Mouse (Mus musculus) limb, embryonic 15.5 days (tissue): Measurements from ENCODE around the gene F9. TPM values are rescaled to one million over a fixed set of nuclear protein-coding genes. Genes with fewer than 3 reads are reported as not detected.
"Not testable (repeated sequence)": the region's sequence is repeated elsewhere in the genome, so short reads cannot be mapped to it uniquely, and the experiment has no call there.

Source experiments
- ATAC-seq: fragments of 200-750 bp; cut with Nextera tagmentation; 2 replicates; pipeline ENCODE4 v1.8.0; 2017; ENCODE audit warnings: low read depth, moderate TSS enrichment; ENCODE audit not compliant: insufficient number of reproducible peaks, low FRiP score, low TSS enrichment
- H3K27ac ChIP-seq: fragments of 300-500 bp; sonication (generic); 2 replicates; pipeline ENCODE4 v1.5.1; 2015; ENCODE audit warnings: moderate library complexity, mild to moderate bottlenecking, inconsistent platforms
- H3K27me3 ChIP-seq: fragments of 300-500 bp; sonication (generic); 2 replicates; pipeline ENCODE4 v1.6.1; 2015; ENCODE audit warnings: inconsistent platforms
- H3K36me3 ChIP-seq: fragments of 300-500 bp; sonication (generic); 2 replicates; pipeline ENCODE4 v1.6.1; 2015; ENCODE audit warnings: inconsistent platforms
- H3K4me1 ChIP-seq: fragments of 300-500 bp; sonication (generic); 2 replicates; pipeline ENCODE4 v1.6.1; 2015; ENCODE audit warnings: inconsistent platforms
- H3K4me2 ChIP-seq: fragments of 300-500 bp; sonication (generic); 2 replicates; pipeline ENCODE4 v1.6.1; 2015; ENCODE audit warnings: mild to moderate bottlenecking, inconsistent platforms
- H3K4me3 ChIP-seq: fragments of 300-500 bp; sonication (generic); 2 replicates; pipeline ENCODE4 v1.5.1; 2015; ENCODE audit warnings: mild to moderate bottlenecking, inconsistent platforms
- H3K9ac ChIP-seq: fragments of 300-500 bp; sonication (generic); 2 replicates; pipeline ENCODE4 v1.6.1; 2015; ENCODE audit warnings: inconsistent platforms
- H3K9me3 ChIP-seq: fragments of 300-500 bp; sonication (generic); 2 replicates; pipeline ENCODE4 v1.6.1; 2016; ENCODE audit warnings: inconsistent platforms
- WGBS: fragments of 180-500 bp; shearing (Covaris S2); methylation state at CpG from one replicate; pipeline ENCODE4 v1.1.7; 2015; 5-methylcytosine and 5-hydroxymethylcytosine counted together
- polyA plus RNA-seq: library from polyadenylated mRNA; unstranded; fragments of >200 nt; fragmentation: Nextera tagmentation; extraction: Ambion mirVana; gene quantifications from 2 replicates; pipeline ENCODE4 v1.2.1, GENCODE M21; 2015

The F9 gene
- polyA plus RNA-seq, result not detected in 2 replicates

- no peaks in the 10 kb centered on the region for H3K9me3 ChIP-seq
- no peak within 1 kb of the TSS for H3K9ac ChIP-seq
- no peak within 1 kb of the TSS for H3K4me3 ChIP-seq
- H3K27ac ChIP-seq, result no peak within 1 kb of the TSS
- H3K4me2 ChIP-seq, result no peak within 1 kb of the TSS
- H3K4me1 ChIP-seq, result no peaks in the 10 kb centered on the region
- no peaks in the 10 kb centered on the region for H3K27me3 ChIP-seq
- ATAC-seq, result no peak
- no peaks in the 10 kb centered on the region for H3K36me3 ChIP-seq
- 76% methylated on average over 10 of the region's 10 CpGs for WGBS
Measured at GRCm38 (mm10) chrX:59999221-60000083, at the start of gene F9. Gene F9 (plus strand): TSS chrX:59999464.

- not testable (repeated sequence) for H3K9ac ChIP-seq, H3K4me1 ChIP-seq, H3K4me2 ChIP-seq, H3K27me3 ChIP-seq, H3K36me3 ChIP-seq, H3K9me3 ChIP-seq, ATAC-seq, H3K4me3 ChIP-seq, H3K27ac ChIP-seq
Measured at GRCm38 (mm10) chrX:59969767-59970166, 29.5 kb upstream of the F9 start.

- 66% methylated on average over 3 of the region's 3 CpGs for WGBS
- ATAC-seq, result no peak
Measured at GRCm38 (mm10) chrX:60000084-60000443, 800 bp downstream of the F9 start.

GRCm38 (mm10) chrX:60001461-60001860 lies 2.2 kb downstream of the F9 start:
- no peak overlapping the region for H3K4me3 ChIP-seq
- no peaks in the 10 kb centered on the region for H3K4me1 ChIP-seq
- H3K27ac ChIP-seq, result no peak overlapping the region
- no peaks in the 10 kb centered on the region for H3K27me3 ChIP-seq
- WGBS, result 78% methylated on average over 2 of the region's 2 CpGs
- H3K9ac ChIP-seq, result no peak overlapping the region
- ATAC-seq, result no peak
- no peak overlapping the region for H3K4me2 ChIP-seq
- H3K9me3 ChIP-seq, result no peaks in the 10 kb centered on the region
- no peaks in the 10 kb centered on the region for H3K36me3 ChIP-seq

More at GRCm38 (mm10) chrX:60000084-60000443, 800 bp downstream of the F9 start:
- no peaks in the 10 kb centered on the region for H3K36me3 ChIP-seq
- H3K9ac ChIP-seq, result no peak overlapping the region
- H3K9me3 ChIP-seq, result no peaks in the 10 kb centered on the region
- no peak overlapping the region for H3K27ac ChIP-seq
- no peaks in the 10 kb centered on the region for H3K27me3 ChIP-seq
- no peak overlapping the region for H3K4me3 ChIP-seq
- no peak overlapping the region for H3K4me2 ChIP-seq
- H3K4me1 ChIP-seq, result no peaks in the 10 kb centered on the region

GRCm38 (mm10) chrX:60013084-60013676 lies 13.9 kb downstream of the F9 start:
- ATAC-seq, result no peak
- no peaks in the 10 kb centered on the region for H3K27me3 ChIP-seq
- H3K9ac ChIP-seq, result no peak overlapping the region
- no peak overlapping the region for H3K27ac ChIP-seq
- no peaks in the 10 kb centered on the region for H3K9me3 ChIP-seq
- no peaks in the 10 kb centered on the region for H3K4me1 ChIP-seq
- no peaks in the 10 kb centered on the region for H3K36me3 ChIP-seq
- H3K4me3 ChIP-seq, result no peak overlapping the region
- no peak overlapping the region for H3K4me2 ChIP-seq

- H3K9me3 ChIP-seq, result no peaks in the 10 kb centered on the region
- no peak overlapping the region for H3K4me3 ChIP-seq
- ATAC-seq, result no peak
- H3K27me3 ChIP-seq, result no peaks in the 10 kb centered on the region
- no peaks in the 10 kb centered on the region for H3K36me3 ChIP-seq
- no peak overlapping the region for H3K9ac ChIP-seq
- H3K4me2 ChIP-seq, result no peak overlapping the region
- 85% methylated on average over 1 of the region's 1 CpGs for WGBS
- H3K4me1 ChIP-seq, result no peaks in the 10 kb centered on the region
- no peak overlapping the region for H3K27ac ChIP-seq
Measured at GRCm38 (mm10) chrX:60014588-60014987, 15.3 kb downstream of the F9 start.

- Histone ChIP-seq H3K9ac (no peak overlapping the region), H3K27me3 (no peaks in the 10 kb centered on the region), H3K4me2 (no peak overlapping the region), H3K4me3 (no peak overlapping the region), H3K9me3 (no peaks in the 10 kb centered on the region), H3K4me1 (no peaks in the 10 kb centered on the region), H3K36me3 (no peaks in the 10 kb centered on the region), H3K27ac (no peak overlapping the region)
- 79% methylated on average over 4 of the region's 4 CpGs for WGBS
- ATAC-seq, result no peak
Measured at GRCm38 (mm10) chrX:60021007-60021406, 21.7 kb downstream of the F9 start.

- no peaks in the 10 kb centered on the region for H3K4me1 ChIP-seq
- H3K27ac ChIP-seq, result no peak overlapping the region
- no peak for ATAC-seq
- H3K27me3 ChIP-seq, result no peaks in the 10 kb centered on the region
- 80% methylated on average over 2 of the region's 2 CpGs for WGBS
- H3K4me2 ChIP-seq, result no peak overlapping the region
- H3K4me3 ChIP-seq, result no peak overlapping the region
- H3K9ac ChIP-seq, result no peak overlapping the region
- no peaks in the 10 kb centered on the region for H3K36me3 ChIP-seq
- no peaks in the 10 kb centered on the region for H3K9me3 ChIP-seq
Measured at GRCm38 (mm10) chrX:60021595-60021994, 22.3 kb downstream of the F9 start.

GRCm38 (mm10) chrX:60026654-60027053 lies 27.4 kb downstream of the F9 start:
- H3K9ac ChIP-seq, result no peak overlapping the region
- no peak for ATAC-seq
- no peak overlapping the region for H3K27ac ChIP-seq
- WGBS, result 16% methylated on average over 3 of the region's 3 CpGs
- H3K36me3 ChIP-seq, result no peaks in the 10 kb centered on the region
- H3K4me3 ChIP-seq, result no peak overlapping the region
- H3K4me2 ChIP-seq, result no peak overlapping the region
- H3K9me3 ChIP-seq, result no peaks in the 10 kb centered on the region
- H3K27me3 ChIP-seq, result no peaks in the 10 kb centered on the region
- no peaks in the 10 kb centered on the region for H3K4me1 ChIP-seq

GRCm38 (mm10) chrX:60054745-60055144 lies 55.5 kb downstream of the F9 start:
- no peaks in the 10 kb centered on the region for H3K36me3 ChIP-seq
- no peaks in the 10 kb centered on the region for H3K27me3 ChIP-seq
- no peak overlapping the region for H3K27ac ChIP-seq
- no peak overlapping the region for H3K9ac ChIP-seq
- no peak overlapping the region for H3K4me2 ChIP-seq
- no peak overlapping the region for H3K4me3 ChIP-seq
- ATAC-seq, result no peak
- WGBS, result 85% methylated on average over 1 of the region's 1 CpGs
- no peaks in the 10 kb centered on the region for H3K9me3 ChIP-seq
- no peaks in the 10 kb centered on the region for H3K4me1 ChIP-seq

GRCm38 (mm10) chrX:60055185-60055584 lies 55.9 kb downstream of the F9 start:
- Histone ChIP-seq H3K27ac (no peak overlapping the region), H3K4me2 (no peak overlapping the region), H3K4me3 (no peak overlapping the region), H3K9me3 (no peaks in the 10 kb centered on the region), H3K4me1 (no peaks in the 10 kb centered on the region), H3K27me3 (no peaks in the 10 kb centered on the region), H3K9ac (no peak overlapping the region), H3K36me3 (no peaks in the 10 kb centered on the region)
- WGBS, result 88% methylated on average over 9 of the region's 9 CpGs
- ATAC-seq, result no peak

- H3K27me3 ChIP-seq, result no peaks in the 10 kb centered on the region
- no peak overlapping the region for H3K4me2 ChIP-seq
- 88% methylated on average over 1 of the region's 1 CpGs for WGBS
- H3K36me3 ChIP-seq, result no peaks in the 10 kb centered on the region
- H3K9me3 ChIP-seq, result no peaks in the 10 kb centered on the region
- H3K4me3 ChIP-seq, result no peak overlapping the region
- H3K27ac ChIP-seq, result no peak overlapping the region
- no peak for ATAC-seq
- H3K9ac ChIP-seq, result no peak overlapping the region
- H3K4me1 ChIP-seq, result no peaks in the 10 kb centered on the region
Measured at GRCm38 (mm10) chrX:60075359-60075758, 76.1 kb downstream of the F9 start.
